Mouse (Mus musculus) ES-E14 (cell line): ENCODE measurements around the gene Zfp36l1. TPM values are rescaled to one million over a fixed set of nuclear protein-coding genes. Genes with fewer than 3 reads are reported as not detected.
A peak's percentile ranks its signal among the peaks of the same experiment; 100 is the strongest.

Source experiments
- DNase-seq: peaks from one replicate; pipeline ENCODE4 v3.0.0-alpha.2; 2013; ENCODE audit warnings: low read depth, low spot score
- H3K27ac ChIP-seq: 2 replicates; pipeline ENCODE4 v1.5.1; 2012; ENCODE audit warnings: low read depth, mild to moderate bottlenecking, low read length, moderate library complexity, mixed read lengths; ENCODE audit not compliant: poor library complexity, insufficient read depth, severe bottlenecking
- H3K36me3 ChIP-seq: 2 replicates; pipeline ENCODE4 v1.6.1; 2012; ENCODE audit warnings: mild to moderate bottlenecking, low read length, moderate library complexity, mixed read lengths; ENCODE audit not compliant: control insufficient read depth, poor library complexity, insufficient read depth, severe bottlenecking
- H3K4me1 ChIP-seq, 2 experiments: fragments of 150-350 bp in 1 of 2; sonication (generic) in 1 of 2; 2 replicates each; pipeline ENCODE4 v1.6.1; 2012; ENCODE audit warnings: low read length in 2 of 2, mild to moderate bottlenecking in 1 of 2, mixed read lengths in 1 of 2; ENCODE audit not compliant: control insufficient read depth in 2 of 2, insufficient read depth in 2 of 2, poor library complexity in 1 of 2
- H3K4me3 ChIP-seq, 2 experiments: fragments of 150-350 bp in 1 of 2; sonication (generic) in 1 of 2; 2 replicates each; pipeline ENCODE4 v1.5.1; 2012; ENCODE audit warnings: low read length in 2 of 2, low read depth in 1 of 2, mild to moderate bottlenecking in 1 of 2, mixed read lengths in 1 of 2; ENCODE audit not compliant: insufficient read depth in 1 of 2, poor library complexity in 1 of 2, severe bottlenecking in 1 of 2
- H3K9ac ChIP-seq: 2 replicates; pipeline ENCODE4 v1.6.1; 2012; ENCODE audit warnings: low read depth, mild to moderate bottlenecking, low read length, mixed read lengths; ENCODE audit not compliant: poor library complexity, insufficient read depth, severe bottlenecking
- H3K9me3 ChIP-seq: fragments of 150-350 bp; sonication (generic); 2 replicates; pipeline ENCODE4 v1.6.1; 2012; ENCODE audit warnings: low read depth, mild to moderate bottlenecking, low read length; ENCODE audit not compliant: control insufficient read depth, insufficient read depth
- CHD2 ChIP-seq: IDR thresholded peaks from 2 replicates; pipeline ENCODE4 v1.6.1; 2014; ENCODE audit warnings: mild to moderate bottlenecking, low read depth, low read length, inconsistent platforms
- HCFC1 ChIP-seq: IDR thresholded peaks from 2 replicates; pipeline ENCODE4 v1.6.1; 2012; ENCODE audit warnings: low read length, inconsistent platforms, borderline replicate concordance; ENCODE audit not compliant: insufficient read depth
- MAFK ChIP-seq: IDR thresholded peaks from 2 replicates; pipeline ENCODE4 v1.6.1; 2014; ENCODE audit warnings: mild to moderate bottlenecking, low read depth, low read length, inconsistent platforms; ENCODE audit not compliant: insufficient read depth
- ZC3H11A ChIP-seq: IDR thresholded peaks from 2 replicates; pipeline ENCODE4 v1.6.1; 2012; ENCODE audit warnings: low read depth, mild to moderate bottlenecking, inconsistent platforms, low read length, borderline replicate concordance
- ZNF384 ChIP-seq: IDR thresholded peaks from 2 replicates; pipeline ENCODE4 v1.6.1; 2012; ENCODE audit warnings: low read depth, low read length, inconsistent platforms
- in situ Hi-C, 2 experiments: fragments of 600-800 bp; cut with MboI; formaldehyde crosslinking; loops; one replicate each; pipeline ENCODE4 v1.15.1; 2025; ENCODE audit warnings: low sequenced_read_pairs in 2 of 2, inconsistent platforms in 1 of 2; ENCODE audit not compliant: unreplicated experiment in 2 of 2
- total RNA-seq: library from RNA; depleted of rRNA; stranded (reverse); fragments of 300-350 nt; gene quantifications from 2 replicates; pipeline ENCODE4 v1.2.3, GENCODE M21; 2012; rRNA removed

Zfp36l1 gene
- total RNA-seq, result 19.4 and 19.8 TPM in 2 replicates

DNA sequence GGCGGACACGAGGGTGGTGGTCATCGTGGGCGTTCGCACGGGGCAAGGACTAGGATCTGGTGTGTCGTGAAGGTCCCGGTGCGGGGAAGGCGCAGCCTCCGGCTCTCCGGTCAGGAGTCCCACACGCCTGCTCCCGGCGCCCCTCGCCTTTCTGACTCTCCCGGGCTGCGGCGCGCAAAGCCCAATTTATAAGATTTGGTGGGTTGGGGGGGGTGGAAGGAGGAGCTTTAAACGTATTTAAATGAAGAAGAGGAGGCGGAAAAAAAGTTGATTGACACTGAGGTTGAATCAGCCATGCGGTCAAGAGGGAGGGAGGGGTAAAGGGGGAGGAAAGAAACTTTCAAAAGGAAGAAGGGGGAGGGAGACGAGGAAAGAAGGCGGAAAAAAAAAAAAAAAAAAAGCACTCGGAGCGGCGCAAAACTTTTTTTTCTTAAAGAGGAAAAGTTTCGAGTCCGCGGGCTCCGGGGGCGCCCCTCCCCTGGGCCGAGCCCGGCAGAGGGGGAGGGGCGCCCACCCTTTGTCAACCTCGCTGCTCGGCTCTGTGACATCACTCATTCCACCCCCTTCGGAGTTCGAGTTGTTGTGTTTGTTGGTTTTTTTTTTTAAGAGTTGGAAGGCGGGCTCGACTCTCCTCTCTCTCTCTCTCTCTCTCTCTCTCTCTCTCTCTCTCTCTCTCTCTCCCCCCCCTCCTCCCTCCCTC is at the start of gene Zfp36l1:
Zfp36l1 (minus strand) TSS at position 162 of the 700 bp plus-strand sequence.
- peak; percentile 92 for DNase-seq
- peak; percentile 97 for TF ChIP-seq ZNF384
- TF ChIP-seq CHD2, result peak; percentile 36; the same call in 1 of the 2 replicates
- peak; percentile 61; the same call in 1 of the 2 replicates for TF ChIP-seq HCFC1
- TF ChIP-seq MAFK, result no peak
- peak within 1 kb of the TSS; percentile 76 for H3K27ac ChIP-seq
- in situ Hi-C loops, result no loop called here
- peaks cover 2 to 13% of the 10 kb centered on the region in 2 experiments; a peak in 3 of 4 replicates for H3K4me1 ChIP-seq
- no peaks in the 10 kb centered on the region for H3K9me3 ChIP-seq
- H3K9ac ChIP-seq, result peak within 1 kb of the TSS; percentile 90
- H3K36me3 ChIP-seq, result peaks cover 11% of the 10 kb centered on the region
- peak within 1 kb of the TSS; percentile 90 to 92 for H3K4me3 ChIP-seq

DNA sequence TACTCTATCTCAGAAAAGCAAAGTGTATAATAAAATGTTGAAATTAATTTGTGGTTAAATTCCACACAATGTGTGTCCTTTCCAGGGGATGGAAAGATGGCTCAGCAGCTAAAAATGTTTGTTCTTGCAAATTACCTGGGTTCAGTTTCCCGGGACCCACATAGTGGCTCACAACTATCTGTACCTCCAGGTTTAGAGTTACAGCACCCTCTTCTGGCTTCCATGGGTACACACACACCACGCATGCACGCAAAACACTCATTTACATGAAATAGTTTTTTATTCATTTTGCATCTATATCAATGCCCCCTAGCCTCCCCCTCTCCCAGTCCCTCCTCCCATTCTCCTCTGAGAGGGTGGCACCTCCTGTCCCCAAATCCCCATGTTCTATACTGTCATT is 49.6 kb upstream of the Zfp36l1 start:
- TF ChIP-seq CHD2, result no peak
- no peak for TF ChIP-seq HCFC1
- no peak for TF ChIP-seq MAFK
- TF ChIP-seq ZC3H11A, result no peak
- no peak for TF ChIP-seq ZNF384
- no peak overlapping the region for H3K4me3 ChIP-seq
- no peak overlapping the region for H3K27ac ChIP-seq
- no peak overlapping the region for H3K9ac ChIP-seq
- H3K36me3 ChIP-seq, result peaks cover 7% of the 10 kb centered on the region; the same call in 1 of the 2 replicates
- no peaks in the 10 kb centered on the region for H3K9me3 ChIP-seq
- in situ Hi-C loops, result loop anchor here (25.0 kb wide), 1 partner anchor 450 kb away; no protein-coding TSS in a partner anchor
- no peak for DNase-seq
- peaks cover 0 to 4% of the 10 kb centered on the region in 2 experiments; a peak in 1 of 4 replicates for H3K4me1 ChIP-seq

GRCm38 (mm10) chr12:80157675-80158074 is 44.9 kb upstream of the Zfp36l1 start:
- TF ChIP-seq CHD2, result no peak
- TF ChIP-seq ZC3H11A, result peak; percentile 34; the same call in 1 of the 2 replicates
- TF ChIP-seq ZNF384, result no peak
- no peak for TF ChIP-seq MAFK
- no peak for TF ChIP-seq HCFC1
- in situ Hi-C loops, result loop anchor here (10.0 to 25.0 kb wide), 2 partner anchors 247 to 455 kb away; no protein-coding TSS in a partner anchor
- no peak for DNase-seq
- H3K4me1 ChIP-seq, result peaks cover 0 to 4% of the 10 kb centered on the region in 2 experiments; a peak in 1 of 4 replicates
- H3K9me3 ChIP-seq, result no peaks in the 10 kb centered on the region
- H3K9ac ChIP-seq, result no peak overlapping the region
- no peak overlapping the region for H3K4me3 ChIP-seq
- H3K27ac ChIP-seq, result no peak overlapping the region
- H3K36me3 ChIP-seq, result no peaks in the 10 kb centered on the region

- no peak overlapping the region for H3K4me3 ChIP-seq
- TF ChIP-seq ZC3H11A (no peak; the same call in 1 of the 2 replicates), ZNF384 (no peak), CHD2 (no peak), HCFC1 (no peak), MAFK (no peak)
- peak; percentile 75 for DNase-seq
- H3K9me3 ChIP-seq, result no peaks in the 10 kb centered on the region
- H3K9ac ChIP-seq, result no peak overlapping the region
- in situ Hi-C loops, result loop anchor here (10.0 to 25.0 kb wide), 2 partner anchors 251 to 458 kb away; no protein-coding TSS in a partner anchor
- H3K27ac ChIP-seq, result no peak overlapping the region
- H3K36me3 ChIP-seq, result no peaks in the 10 kb centered on the region
- H3K4me1 ChIP-seq, result peaks cover 0 to 4% of the 10 kb centered on the region in 2 experiments; a peak in 2 of 4 replicates
These were observed 41.0 kb upstream of the Zfp36l1 start for GRCm38 (mm10) chr12:80153687-80154326.
